Mouse (Mus musculus) heart, embryonic 14.5 days (tissue): ENCODE measurements around the gene Syn3. TPM values are rescaled to one million over a fixed set of nuclear protein-coding genes. Genes with fewer than 3 reads are reported as not detected.

ENCODE experiments used
- ATAC-seq: fragments of 200-750 bp; cut with Nextera tagmentation; 2 replicates; pipeline ENCODE4 v1.8.0; 2017; ENCODE audit warnings: low read depth, moderate TSS enrichment; ENCODE audit not compliant: insufficient number of reproducible peaks, insufficient read depth, low FRiP score
- H3K27ac ChIP-seq, 2 experiments: fragments of 200-500 bp in 1 of 2; fragments of 300-500 bp in 1 of 2; sonication (generic) in 1 of 2; replicated peaks in 1 of 2; 2 replicates each; pipeline ENCODE4 v1.5.1; 2012 to 2014; ENCODE audit warnings: low read depth in 2 of 2, low read length in 2 of 2, control low read depth in 1 of 2, mild to moderate bottlenecking in 1 of 2, mixed read lengths in 1 of 2; ENCODE audit not compliant: control insufficient read depth in 1 of 2, insufficient read depth in 1 of 2
- H3K27me3 ChIP-seq: fragments of 300-500 bp; sonication (generic); 2 replicates; pipeline ENCODE4 v1.6.1; 2014; ENCODE audit warnings: mild to moderate bottlenecking, low read length, control low read depth; ENCODE audit not compliant: control insufficient read depth, insufficient read depth
- H3K36me3 ChIP-seq: fragments of 300-500 bp; sonication (generic); 2 replicates; pipeline ENCODE4 v1.6.1; 2014; ENCODE audit warnings: mild to moderate bottlenecking, control low read depth, low read length, mixed read lengths; ENCODE audit not compliant: control insufficient read depth, insufficient read depth
- H3K4me1 ChIP-seq, 2 experiments: fragments of 200-500 bp in 1 of 2; fragments of 300-500 bp in 1 of 2; sonication (generic) in 1 of 2; 2 replicates each; pipeline ENCODE4 v1.6.1; 2012 to 2014; ENCODE audit warnings: low read length in 2 of 2, control low read depth in 1 of 2, mixed read lengths in 1 of 2; ENCODE audit not compliant: control insufficient read depth in 2 of 2, insufficient read depth in 2 of 2
- H3K4me2 ChIP-seq: fragments of 300-500 bp; sonication (generic); 2 replicates; pipeline ENCODE4 v1.6.1; 2014; ENCODE audit warnings: mild to moderate bottlenecking, low read length
- H3K4me3 ChIP-seq, 2 experiments: fragments of 200-500 bp in 1 of 2; fragments of 300-500 bp in 1 of 2; sonication (generic) in 1 of 2; 2 replicates each; pipeline ENCODE4 v1.5.1; 2012 to 2014; ENCODE audit warnings: low read length in 2 of 2, mild to moderate bottlenecking in 2 of 2, control low read depth in 1 of 2, low read depth in 1 of 2, moderate library complexity in 1 of 2; ENCODE audit not compliant: control insufficient read depth in 1 of 2, insufficient read depth in 1 of 2
- H3K9ac ChIP-seq: fragments of 300-500 bp; sonication (generic); 2 replicates; pipeline ENCODE4 v1.6.1; 2014; ENCODE audit warnings: mild to moderate bottlenecking, low read length
- H3K9me3 ChIP-seq: fragments of 300-500 bp; sonication (generic); 2 replicates; pipeline ENCODE4 v1.6.1; 2016; ENCODE audit warnings: low read length, control low read depth; ENCODE audit not compliant: control insufficient read depth
- WGBS: fragments of 180-500 bp; shearing (Covaris S2); extraction: QIAGEN DNeasy Blood & Tissue Kit; methylation state at CpG from one replicate; pipeline ENCODE4 v1.1.7; 2014; 5-methylcytosine and 5-hydroxymethylcytosine counted together
- polyA plus RNA-seq: library from polyadenylated mRNA; unstranded; fragments of >200 nt; fragmentation: Nextera tagmentation; extraction: Ambion mirVana; gene quantifications from 2 replicates; pipeline ENCODE4 v1.2.1, GENCODE M21; 2014

Gene Syn3
- polyA plus RNA-seq, 1 experiment from 2014 or later: 1.1 TPM

- WGBS: 15% methylated on average over 4 of the region's 4 CpGs
- ATAC-seq: no peak; the same call in 1 of the 2 replicates
- H3K4me3 ChIP-seq: no peak overlapping the region
- H3K4me2 ChIP-seq: no peak overlapping the region
- H3K9ac ChIP-seq: no peak overlapping the region
- no peaks in the 10 kb centered on the region for H3K36me3 ChIP-seq
- H3K27me3 ChIP-seq: no peaks in the 10 kb centered on the region
- H3K4me1 ChIP-seq: no peaks in the 10 kb centered on the region
- no peak overlapping the region for H3K27ac ChIP-seq
- no peaks in the 10 kb centered on the region for H3K9me3 ChIP-seq
Measured at GRCm38 (mm10) chr10:86406952-86407351, 91.7 kb downstream of the Syn3 start.

GRCm38 (mm10) chr10:86398347-86398720, 100.4 kb downstream of the Syn3 start:
- no peak for ATAC-seq
- H3K4me3 ChIP-seq: no peak overlapping the region
- no peaks in the 10 kb centered on the region for H3K9me3 ChIP-seq
- H3K36me3 ChIP-seq: no peaks in the 10 kb centered on the region
- H3K4me1 ChIP-seq: peaks cover 0 to 9% of the 10 kb centered on the region in 2 experiments; a peak in 2 of 4 replicates
- no peak overlapping the region for H3K9ac ChIP-seq
- no peaks in the 10 kb centered on the region for H3K27me3 ChIP-seq
- H3K27ac ChIP-seq: no peak overlapping the region
- 52% methylated on average over 2 of the region's 2 CpGs for WGBS
- no peak overlapping the region for H3K4me2 ChIP-seq

GRCm38 (mm10) chr10:86397577-86398346, 100.9 kb downstream of the Syn3 start:
- Histone ChIP-seq H3K27ac (no peak overlapping the region), H3K9me3 (no peaks in the 10 kb centered on the region), H3K4me2 (no peak overlapping the region), H3K36me3 (no peaks in the 10 kb centered on the region), H3K27me3 (no peaks in the 10 kb centered on the region), H3K4me1 (peaks cover 0 to 9% of the 10 kb centered on the region in 2 experiments; a peak in 2 of 4 replicates), H3K4me3 (no peak overlapping the region), H3K9ac (no peak overlapping the region)
- ATAC-seq: no peak
- 69% methylated on average over 4 of the region's 4 CpGs for WGBS

- no peaks in the 10 kb centered on the region for H3K9me3 ChIP-seq
- 71% methylated on average over 3 of the region's 3 CpGs for WGBS
- H3K4me2 ChIP-seq: no peak overlapping the region
- no peaks in the 10 kb centered on the region for H3K27me3 ChIP-seq
- ATAC-seq: no peak
- peaks cover 8 to 9% of the 10 kb centered on the region in 2 experiments for H3K4me1 ChIP-seq
- no peaks in the 10 kb centered on the region for H3K36me3 ChIP-seq
- no peak overlapping the region for H3K27ac ChIP-seq
- H3K4me3 ChIP-seq: no peak overlapping the region
- H3K9ac ChIP-seq: no peak overlapping the region
Measured at GRCm38 (mm10) chr10:86392399-86392798, 106.3 kb downstream of the Syn3 start.

GRCm38 (mm10) chr10:86389913-86390312, 108.8 kb downstream of the Syn3 start:
- H3K4me2 ChIP-seq: no peak overlapping the region
- H3K4me1 ChIP-seq: peaks cover 12 to 14% of the 10 kb centered on the region in 2 experiments
- WGBS: 70% methylated on average over 2 of the region's 2 CpGs
- H3K4me3 ChIP-seq: no peak overlapping the region
- H3K27me3 ChIP-seq: no peaks in the 10 kb centered on the region
- no peaks in the 10 kb centered on the region for H3K36me3 ChIP-seq
- H3K27ac ChIP-seq: no peak overlapping the region
- no peaks in the 10 kb centered on the region for H3K9me3 ChIP-seq
- no peak for ATAC-seq
- H3K9ac ChIP-seq: no peak overlapping the region

GRCm38 (mm10) chr10:86389357-86389756, 109.3 kb downstream of the Syn3 start:
- Histone ChIP-seq H3K4me2 (no peak overlapping the region), H3K27me3 (no peaks in the 10 kb centered on the region), H3K36me3 (no peaks in the 10 kb centered on the region), H3K4me1 (peaks cover 12 to 14% of the 10 kb centered on the region in 2 experiments), H3K27ac (no peak overlapping the region), H3K4me3 (no peak overlapping the region), H3K9ac (no peak overlapping the region), H3K9me3 (no peaks in the 10 kb centered on the region)
- ATAC-seq: no peak
- 79% methylated on average over 3 of the region's 3 CpGs for WGBS

GRCm38 (mm10) chr10:86388803-86389202, 109.9 kb downstream of the Syn3 start:
- WGBS: 77% methylated on average over 6 of the region's 6 CpGs

More at GRCm38 (mm10) chr10:86388803-86389202, 109.9 kb downstream of the Syn3 start:
- H3K9me3 ChIP-seq: no peaks in the 10 kb centered on the region
- H3K9ac ChIP-seq: no peak overlapping the region
- no peaks in the 10 kb centered on the region for H3K36me3 ChIP-seq
- no peaks in the 10 kb centered on the region for H3K27me3 ChIP-seq
- ATAC-seq: no peak
- H3K4me1 ChIP-seq: peaks cover 12 to 14% of the 10 kb centered on the region in 2 experiments
- H3K4me3 ChIP-seq: no peak overlapping the region
- H3K4me2 ChIP-seq: no peak overlapping the region
- H3K27ac ChIP-seq: no peak overlapping the region
